Mouse (Mus musculus) lung, embryonic 16.5 days (tissue): ENCODE data around the gene B230118H07Rik. TPM values are rescaled to one million over a fixed set of nuclear protein-coding genes. Genes with fewer than 3 reads are reported as not detected.

Experiments
- ATAC-seq: fragments of 200-750 bp; cut with Nextera tagmentation; 2 replicates; pipeline ENCODE4 v1.8.0; 2017; ENCODE audit warnings: low read depth, mild to moderate bottlenecking, moderate library complexity
- H3K27ac ChIP-seq: fragments of 300-500 bp; sonication (generic); 2 replicates; pipeline ENCODE4 v1.5.1; 2014; ENCODE audit warnings: mild to moderate bottlenecking, control low read depth, low read length
- H3K27me3 ChIP-seq: fragments of 300-500 bp; sonication (generic); 2 replicates; pipeline ENCODE4 v1.6.1; 2014; ENCODE audit warnings: low read depth, low read length, mixed read lengths; ENCODE audit not compliant: control insufficient read depth, insufficient read depth
- H3K36me3 ChIP-seq: fragments of 300-500 bp; sonication (generic); 2 replicates; pipeline ENCODE4 v1.6.1; 2014; ENCODE audit warnings: low read length; ENCODE audit not compliant: control insufficient read depth, insufficient read depth
- H3K4me1 ChIP-seq: fragments of 300-500 bp; sonication (generic); replicated peaks from 2 replicates; pipeline ENCODE4 v1.6.1; 2014; ENCODE audit warnings: low read length, mixed read lengths; ENCODE audit not compliant: control insufficient read depth, insufficient read depth
- H3K4me2 ChIP-seq: fragments of 300-500 bp; sonication (generic); 2 replicates; pipeline ENCODE4 v1.6.1; 2014; ENCODE audit warnings: low read depth, low read length, control low read depth
- H3K4me3 ChIP-seq: fragments of 300-500 bp; sonication (generic); 2 replicates; pipeline ENCODE4 v1.5.1; 2014; ENCODE audit warnings: mild to moderate bottlenecking, low read length, control low read depth
- H3K9ac ChIP-seq: fragments of 300-500 bp; sonication (generic); 2 replicates; pipeline ENCODE4 v1.6.1; 2014; ENCODE audit warnings: low read length, control low read depth
- H3K9me3 ChIP-seq: fragments of 300-500 bp; sonication (generic); 2 replicates; pipeline ENCODE4 v1.6.1; 2016; ENCODE audit warnings: low read length; ENCODE audit not compliant: control insufficient read depth
- WGBS: fragments of 180-500 bp; shearing (Covaris S2); extraction: QIAGEN DNeasy Blood & Tissue Kit; methylation state at CpG from one replicate; pipeline ENCODE4 v1.1.7; 2014; 5-methylcytosine and 5-hydroxymethylcytosine counted together
- polyA plus RNA-seq: library from polyadenylated mRNA; unstranded; fragments of >200 nt; fragmentation: Nextera tagmentation; extraction: Ambion mirVana; gene quantifications from 2 replicates; pipeline ENCODE4 v1.2.1, GENCODE M21; 2015

B230118H07Rik gene
- polyA plus RNA-seq, 1 experiment from 2014 or later = 58.4 TPM

DNA sequence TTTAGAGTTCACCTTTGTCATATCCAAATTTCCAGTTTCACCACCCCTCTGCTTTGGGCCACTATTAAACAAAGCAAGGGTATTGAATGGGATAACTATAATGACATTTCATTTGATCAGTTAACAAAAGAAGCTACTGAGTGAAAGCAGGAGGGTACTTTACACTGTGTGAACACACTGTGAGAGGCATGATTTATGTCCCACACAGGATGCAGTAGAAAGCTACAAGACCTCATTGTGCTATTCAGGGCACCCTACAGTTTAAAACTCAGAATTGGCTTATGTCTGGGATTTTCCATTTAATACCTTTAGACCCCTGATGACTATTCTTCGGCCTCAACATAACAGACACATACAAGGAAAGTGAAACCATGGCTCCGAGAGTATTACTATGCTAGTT lies 26.3 kb downstream of the B230118H07Rik start:
- Histone ChIP-seq H3K4me1 (peaks cover 3% of the 10 kb centered on the region; the same call in 1 of the 2 replicates), H3K36me3 (no peaks in the 10 kb centered on the region), H3K9ac (no peak overlapping the region), H3K9me3 (no peaks in the 10 kb centered on the region), H3K4me2 (no peak overlapping the region), H3K27me3 (no peaks in the 10 kb centered on the region), H3K4me3 (no peak overlapping the region), H3K27ac (no peak overlapping the region)
- WGBS = 84% methylated on average over 2 of the region's 2 CpGs
- no peak for ATAC-seq

DNA sequence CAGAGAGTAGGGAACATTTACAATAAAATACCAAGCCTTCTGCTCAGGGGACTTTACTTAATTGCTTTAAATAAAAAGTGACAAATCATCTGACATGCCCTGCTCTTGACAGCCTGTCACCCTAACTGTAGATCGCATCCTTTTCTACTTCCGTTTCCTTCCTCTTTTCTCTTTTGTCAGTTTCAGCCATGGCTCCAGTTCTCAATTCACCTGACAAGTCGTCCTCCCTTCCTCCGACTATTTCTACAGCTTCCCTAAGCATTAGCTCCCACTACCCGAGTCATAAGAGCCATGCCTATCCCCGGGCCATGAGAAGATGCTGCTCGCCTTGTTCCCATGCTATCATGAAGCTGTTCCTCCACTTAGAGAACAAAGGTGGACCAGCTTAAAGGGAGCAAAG lies 27.7 kb downstream of the B230118H07Rik start:
- H3K27ac ChIP-seq = peak overlapping the region; percentile 27; the same call in 1 of the 2 replicates
- WGBS = 51% methylated on average over 7 of the region's 7 CpGs
- no peak for ATAC-seq

DNA sequence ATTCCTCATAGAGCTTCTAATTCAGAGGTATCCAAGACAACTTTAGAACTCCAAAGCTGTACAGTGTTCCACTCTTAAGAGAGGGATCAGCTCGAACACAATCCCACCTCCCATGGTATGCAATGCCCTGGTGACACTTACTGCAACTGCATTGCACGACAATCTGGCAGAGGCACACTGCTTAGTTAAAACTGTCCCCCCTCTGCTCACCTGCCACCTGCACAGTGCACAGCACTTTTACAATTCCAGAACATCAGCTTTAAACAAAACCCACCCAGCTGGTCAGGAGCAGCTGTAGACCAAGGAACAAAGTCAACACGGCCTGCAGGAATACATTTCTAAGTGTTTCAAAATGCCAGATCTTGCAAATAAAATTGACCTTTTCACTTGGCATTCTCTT lies 28.4 kb downstream of the B230118H07Rik start:
- H3K27me3 ChIP-seq = no peaks in the 10 kb centered on the region
- peaks cover 3% of the 10 kb centered on the region; the same call in 1 of the 2 replicates for H3K4me1 ChIP-seq
- no peaks in the 10 kb centered on the region for H3K36me3 ChIP-seq
- no peak overlapping the region for H3K9ac ChIP-seq
- H3K4me2 ChIP-seq = no peak overlapping the region
- H3K9me3 ChIP-seq = no peaks in the 10 kb centered on the region
- H3K27ac ChIP-seq = no peak overlapping the region
- 47% methylated on average over 3 of the region's 3 CpGs for WGBS
- ATAC-seq = peak; percentile 61; the same call in 1 of the 2 replicates
- H3K4me3 ChIP-seq = no peak overlapping the region

More for the DNA sequence above, 27.7 kb downstream of the B230118H07Rik start:
- H3K9ac ChIP-seq = no peak overlapping the region
- H3K36me3 ChIP-seq = no peaks in the 10 kb centered on the region
- no peak overlapping the region for H3K4me2 ChIP-seq
- no peaks in the 10 kb centered on the region for H3K9me3 ChIP-seq
- peaks cover 3% of the 10 kb centered on the region; the same call in 1 of the 2 replicates for H3K4me1 ChIP-seq
- H3K4me3 ChIP-seq = no peak overlapping the region
- H3K27me3 ChIP-seq = no peaks in the 10 kb centered on the region

DNA sequence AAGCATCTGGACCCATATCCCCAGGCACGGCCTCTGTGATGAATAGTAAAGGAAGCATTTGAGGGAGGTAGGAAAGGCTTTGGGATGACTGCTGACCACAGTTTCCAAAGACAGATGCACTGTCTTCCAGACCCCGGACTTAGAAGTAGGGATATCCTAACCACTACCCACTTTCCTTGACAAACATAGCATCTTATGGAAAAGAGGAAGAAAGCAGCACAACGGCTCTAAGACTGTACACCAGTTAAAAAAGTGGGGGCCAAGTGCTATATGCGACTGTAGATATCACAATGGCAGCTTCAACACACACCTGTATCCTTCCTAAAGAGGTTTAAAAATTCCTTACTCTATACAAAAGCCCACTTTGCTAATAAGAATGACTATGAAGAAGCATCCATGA lies 31.0 kb downstream of the B230118H07Rik start:
- H3K9ac ChIP-seq = no peak overlapping the region
- no peak overlapping the region for H3K27ac ChIP-seq
- WGBS = 78% methylated on average over 4 of the region's 4 CpGs
- H3K4me3 ChIP-seq = no peak overlapping the region
- H3K27me3 ChIP-seq = no peaks in the 10 kb centered on the region
- H3K36me3 ChIP-seq = no peaks in the 10 kb centered on the region
- H3K9me3 ChIP-seq = no peaks in the 10 kb centered on the region
- peaks cover 3% of the 10 kb centered on the region; the same call in 1 of the 2 replicates for H3K4me1 ChIP-seq
- no peak for ATAC-seq
- no peak overlapping the region for H3K4me2 ChIP-seq

DNA sequence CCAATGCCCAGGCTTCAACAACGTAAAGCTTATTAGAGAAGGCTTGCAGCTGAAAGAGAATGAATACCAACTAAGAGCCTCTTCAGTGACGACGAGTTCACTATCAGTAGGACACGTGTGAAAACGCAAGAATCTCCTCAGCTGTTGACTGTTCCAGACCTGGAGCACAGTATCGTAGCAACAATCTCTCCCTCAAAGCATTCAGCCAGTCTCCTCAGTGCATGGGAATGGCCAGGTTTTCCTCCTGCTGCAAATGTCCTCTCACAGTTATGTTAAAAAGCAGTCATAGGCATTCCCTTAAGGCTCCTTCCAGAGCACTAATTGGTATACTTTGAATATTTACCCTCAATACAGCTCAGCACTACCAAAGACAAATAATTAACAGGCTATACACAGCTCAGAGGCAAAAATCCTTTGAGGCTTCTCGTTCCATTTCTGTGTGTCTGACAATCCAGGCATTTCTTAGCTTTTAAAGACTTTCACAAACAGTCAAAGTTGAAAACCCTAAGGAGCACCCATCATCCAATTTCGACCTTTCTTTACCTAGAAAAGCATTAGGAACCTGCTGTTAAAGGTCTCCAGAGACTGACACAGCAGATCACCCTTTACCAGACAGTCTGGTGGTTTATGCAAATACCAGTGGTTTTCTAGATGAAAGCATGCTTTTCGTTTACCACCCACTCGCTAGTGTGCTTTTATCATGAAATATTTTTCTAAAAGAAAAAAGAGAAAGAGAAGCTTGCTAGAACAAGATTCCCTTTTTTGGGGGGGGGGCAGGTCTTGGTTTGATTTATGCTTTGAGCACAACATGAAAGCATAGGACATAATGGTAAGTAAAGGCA lies 33.6 kb downstream of the B230118H07Rik start:
- no peak for ATAC-seq
- Histone ChIP-seq H3K9ac (no peak overlapping the region), H3K36me3 (no peaks in the 10 kb centered on the region), H3K4me3 (no peak overlapping the region), H3K4me2 (no peak overlapping the region), H3K27me3 (no peaks in the 10 kb centered on the region), H3K9me3 (no peaks in the 10 kb centered on the region), H3K27ac (no peak overlapping the region), H3K4me1 (no peaks in the 10 kb centered on the region)
- WGBS = 55% methylated on average over 10 of the region's 10 CpGs

DNA sequence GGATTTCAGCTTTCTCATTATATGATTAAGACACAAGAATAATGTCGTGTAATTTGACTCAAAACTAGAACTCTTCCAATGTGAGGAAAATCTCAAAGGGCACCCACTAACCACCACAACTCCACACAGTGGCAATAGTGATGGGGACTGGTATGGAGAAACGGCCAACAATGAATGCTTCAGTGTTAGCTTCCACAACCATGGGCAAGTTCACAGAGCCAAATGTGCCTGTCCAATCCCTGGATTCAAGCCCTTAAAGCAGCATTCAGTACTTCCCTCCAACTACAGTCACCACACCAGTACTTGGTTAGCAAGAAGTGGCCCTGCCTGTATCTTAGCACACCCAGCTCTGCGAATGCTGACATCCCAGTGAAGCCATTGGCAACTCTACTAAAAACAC lies 38.5 kb downstream of the B230118H07Rik start:
- no peaks in the 10 kb centered on the region for H3K36me3 ChIP-seq
- H3K4me2 ChIP-seq = no peak overlapping the region
- no peaks in the 10 kb centered on the region for H3K9me3 ChIP-seq
- H3K9ac ChIP-seq = no peak overlapping the region
- no peak overlapping the region for H3K4me3 ChIP-seq
- H3K4me1 ChIP-seq = no peaks in the 10 kb centered on the region
- H3K27me3 ChIP-seq = no peaks in the 10 kb centered on the region
- H3K27ac ChIP-seq = no peak overlapping the region
- WGBS = 91% methylated on average over 3 of the region's 3 CpGs
- no peak for ATAC-seq

DNA sequence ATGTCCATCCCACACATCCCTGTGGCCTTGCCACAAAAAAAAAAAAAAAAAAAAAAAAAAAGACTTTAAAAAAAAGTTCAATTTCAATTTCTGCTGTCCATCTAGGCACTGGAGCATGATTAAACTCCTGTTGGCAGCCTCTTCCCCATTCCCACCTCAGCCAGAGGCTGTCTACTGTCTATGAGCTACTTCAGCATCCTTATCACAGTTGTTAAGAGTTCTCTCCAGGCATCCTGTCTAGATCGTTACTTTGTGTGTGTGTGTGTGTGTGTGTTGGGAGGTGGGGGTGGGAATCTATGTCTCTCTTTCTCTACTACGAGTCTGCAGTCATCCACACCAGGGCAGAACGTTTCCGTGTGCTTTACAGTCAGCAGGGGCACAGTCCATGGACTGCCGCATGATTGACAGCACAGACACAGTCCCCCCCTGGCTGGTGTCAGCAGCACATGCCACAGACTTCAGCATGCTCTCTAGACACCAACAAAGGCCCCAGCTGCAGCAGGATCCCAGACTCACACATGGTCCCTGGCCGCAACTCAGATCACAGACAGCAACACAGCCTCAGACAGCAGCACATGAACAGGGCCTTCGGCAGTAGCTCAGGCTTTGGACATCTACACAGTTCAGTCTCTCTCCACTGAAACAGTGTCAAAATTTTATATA lies 41.0 kb downstream of the B230118H07Rik start:
- Histone ChIP-seq H3K4me3 (no peak overlapping the region), H3K27ac (no peak overlapping the region), H3K9ac (no peak overlapping the region), H3K36me3 (no peaks in the 10 kb centered on the region), H3K9me3 (no peaks in the 10 kb centered on the region), H3K4me1 (no peaks in the 10 kb centered on the region), H3K27me3 (no peaks in the 10 kb centered on the region), H3K4me2 (no peak overlapping the region)
- 0 out of 2 replicates have a peak, but pooled peaks have one; percentile 31 for ATAC-seq
- 63% methylated on average over 7 of the region's 7 CpGs for WGBS

DNA sequence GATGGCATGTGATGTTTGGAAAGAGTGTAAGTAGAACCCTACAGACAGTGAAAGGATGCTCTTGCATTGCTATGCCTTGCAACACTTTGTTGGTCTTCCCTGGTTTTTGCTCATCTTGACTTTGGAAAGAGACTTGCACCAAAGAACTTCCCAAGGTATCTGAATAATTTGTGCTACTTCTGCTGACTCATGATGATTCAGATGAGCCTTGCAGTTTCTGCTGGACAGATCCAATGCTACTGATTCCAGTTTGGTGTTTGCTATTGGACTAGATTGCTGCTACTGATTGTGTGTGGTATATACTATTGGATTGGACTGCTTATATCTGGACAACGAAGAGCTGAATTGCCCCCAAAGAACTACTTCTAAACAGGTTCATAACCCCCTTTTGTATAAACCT lies 46.2 kb downstream of the B230118H07Rik start:
- no peak for ATAC-seq
- H3K4me2 ChIP-seq = no peak overlapping the region
- WGBS = 80% methylated on average over 1 of the region's 1 CpGs
- no peaks in the 10 kb centered on the region for H3K27me3 ChIP-seq
- no peaks in the 10 kb centered on the region; the same call in 1 of the 2 replicates for H3K36me3 ChIP-seq
- no peak overlapping the region for H3K4me3 ChIP-seq
- no peak overlapping the region for H3K9ac ChIP-seq
- no peak overlapping the region for H3K27ac ChIP-seq
- no peaks in the 10 kb centered on the region for H3K4me1 ChIP-seq
- no peaks in the 10 kb centered on the region for H3K9me3 ChIP-seq

DNA sequence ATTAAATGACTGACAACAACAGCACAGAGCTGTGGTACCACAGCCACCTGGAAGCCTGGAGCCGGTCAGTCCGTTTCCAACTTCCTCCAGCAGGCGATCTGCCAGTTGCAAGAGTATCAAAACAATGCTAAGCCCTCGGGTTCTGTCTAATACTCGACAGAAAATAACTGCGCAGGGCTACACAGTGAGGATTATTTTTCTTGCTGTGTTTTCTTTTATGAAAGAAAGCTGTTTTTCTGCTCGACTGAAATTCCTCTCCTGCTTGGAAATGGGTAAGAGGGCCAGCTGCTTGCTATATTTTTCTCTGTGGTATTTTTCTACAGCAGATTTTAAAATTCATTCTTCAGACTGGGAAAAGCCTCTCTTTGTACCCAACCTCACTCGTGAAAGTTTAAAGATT lies 48.6 kb downstream of the B230118H07Rik start:
- Histone ChIP-seq H3K9me3 (no peaks in the 10 kb centered on the region), H3K4me1 (no peaks in the 10 kb centered on the region), H3K36me3 (no peaks in the 10 kb centered on the region; the same call in 1 of the 2 replicates), H3K27me3 (no peaks in the 10 kb centered on the region), H3K27ac (no peak overlapping the region), H3K4me3 (no peak overlapping the region), H3K9ac (no peak overlapping the region), H3K4me2 (no peak overlapping the region)
- WGBS = 43% methylated on average over 8 of the region's 8 CpGs
- ATAC-seq = no peak
